Mouse (Mus musculus) central nervous system, embryonic 14 days (tissue): ENCODE results near the gene Slc22a2. TPM values are rescaled to one million over a fixed set of nuclear protein-coding genes. Genes with fewer than 3 reads are reported as not detected.

ENCODE experiments used
- polyA plus RNA-seq: library from polyadenylated mRNA; depleted of rRNA; stranded (reverse); fragments of >200 nt; gene quantifications from 2 replicates; pipeline ENCODE4 v1.2.3, GENCODE M21; 2012; rRNA removed

Gene Slc22a2
- 1.1 and 1.2 TPM in 2 replicates for polyA plus RNA-seq

GRCm38 (mm10) chr17:12583991-12584390 lies at the start of gene Slc22a2:
Gene Slc22a2, plus strand, starts transcription at chr17:12584132.

DNA sequence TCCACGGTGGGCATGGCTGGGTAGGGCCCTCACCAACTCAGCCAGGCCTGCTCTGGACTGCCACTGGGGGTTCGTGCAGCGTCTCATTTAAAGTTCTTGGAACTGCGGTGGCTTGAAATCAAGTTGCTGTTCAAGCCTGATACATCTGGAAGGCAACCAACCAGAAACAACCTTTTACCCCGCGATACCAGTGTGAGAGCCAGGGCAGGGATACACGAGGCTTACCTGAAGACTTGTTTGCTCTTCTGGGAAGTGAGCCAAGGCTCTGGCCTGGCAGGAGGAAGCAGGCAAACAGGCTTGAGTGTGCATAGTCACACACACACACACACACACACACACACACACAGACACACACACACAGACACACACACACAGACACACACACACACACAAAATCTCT lies 91.7 kb downstream of the Slc22a2 start, which contains the start of gene Slc22a1:
Gene Slc22a1, minus strand, starts transcription at position 184 of the 400 bp plus-strand sequence.

Other genes starting within 250 kb of the Slc22a2 start
- 0.08 and 0.10 TPM in 2 replicates for gene Plg, start 205.5 kb upstream of the Slc22a2 start, polyA plus RNA-seq
- 0.44 and 0.89 TPM in 2 replicates for gene Slc22a3, start 76.4 kb upstream of the Slc22a2 start, polyA plus RNA-seq
- not detected in 2 replicates for gene Slc22a1, start 91.7 kb downstream of the Slc22a2 start, polyA plus RNA-seq
- 20.3 and 33.7 TPM in 2 replicates for gene Igf2r, start 185.5 kb downstream of the Slc22a2 start, polyA plus RNA-seq